Comparison of ENCODE assay signal across 8 mouse cellular contexts in genomic region chr7:143180761-143181160, GRCm38 (mm10).
DNase-seq lines count a peak whose midpoint lies in the region; ATAC-seq and TF ChIP-seq lines count a peak whose summit lies in the region.

No protein-coding gene starts in this region.

- H3K9me3 ChIP-seq in forebrain, embryonic 13.5 days (replicated peaks): no peaks in the 10 kb centered on the region
- H3K9me3 ChIP-seq in forebrain, embryonic 16.5 days (ENCODE audit: control insufficient read depth, low read length): no peaks in the 10 kb centered on the region
- H3K9me3 ChIP-seq in CH12.LX (replicated peaks; ENCODE audit: low read length): no peaks in the 10 kb centered on the region
- H3K9me3 ChIP-seq in embryonic facial prominence, embryonic 14.5 days (ENCODE audit: control insufficient read depth, low read length): no peaks in the 10 kb centered on the region

- no peaks in the 10 kb centered on the region for H3K36me3 ChIP-seq in forebrain, embryonic 13.5 days (ENCODE audit: poor library complexity, severe bottlenecking)
- no peaks in the 10 kb centered on the region for H3K36me3 ChIP-seq in forebrain, embryonic 16.5 days (ENCODE audit: control insufficient read depth, insufficient read depth)
- H3K36me3 ChIP-seq in CH12.LX (replicated peaks in 1 of 2; ENCODE audit: control insufficient read depth in 1 of 2, insufficient read depth in 1 of 2, low read length in 1 of 2): no peaks in the 10 kb centered on the region
- H3K36me3 ChIP-seq in embryonic facial prominence, embryonic 14.5 days (ENCODE audit: control insufficient read depth, insufficient read depth, low read length): no peaks in the 10 kb centered on the region

- no peak for TF ChIP-seq POLR2A in CH12.LX (IDR thresholded peaks at IDR 0.05; ENCODE audit: low read depth, low read length)

- ATAC-seq in forebrain, embryonic 13.5 days: peak; percentile 48; the same call in 1 of the 2 replicates
- ATAC-seq in forebrain, embryonic 16.5 days: no peak
- ATAC-seq in embryonic facial prominence, embryonic 14.5 days (ENCODE audit: low read depth): peak; percentile 81

- peaks cover 11% of the 10 kb centered on the region for H3K4me1 ChIP-seq in forebrain, embryonic 13.5 days
- peaks cover 5% of the 10 kb centered on the region for H3K4me1 ChIP-seq in forebrain, embryonic 16.5 days (replicated peaks; ENCODE audit: control insufficient read depth, insufficient read depth, low read length)
- peaks cover 0 to 11% of the 10 kb centered on the region in 2 experiments for H3K4me1 ChIP-seq in CH12.LX (ENCODE audit: control insufficient read depth in 1 of 2, insufficient read depth in 2 of 2)
- peaks cover 10% of the 10 kb centered on the region for H3K4me1 ChIP-seq in embryonic facial prominence, embryonic 14.5 days (ENCODE audit: control insufficient read depth, insufficient read depth, low read length)

- no peaks in the 10 kb centered on the region for H3K79me2 ChIP-seq in CH12.LX (replicated peaks; ENCODE audit: control insufficient read depth, extremely low read depth, insufficient read depth, poor library complexity, severe bottlenecking)

- no peak overlapping the region for H3K9ac ChIP-seq in forebrain, embryonic 13.5 days
- no peak overlapping the region for H3K9ac ChIP-seq in forebrain, embryonic 16.5 days (replicated peaks; ENCODE audit: low read depth, low read length)
- no peak overlapping the region for H3K9ac ChIP-seq in CH12.LX (ENCODE audit: insufficient read depth, low read depth)
- no peak overlapping the region for H3K9ac ChIP-seq in embryonic facial prominence, embryonic 14.5 days (ENCODE audit: low read depth, low read length)

- peaks cover 4% of the 10 kb centered on the region; the same call in 1 of the 2 replicates for H3K27me3 ChIP-seq in forebrain, embryonic 13.5 days
- H3K27me3 ChIP-seq in forebrain, embryonic 16.5 days (replicated peaks; ENCODE audit: control insufficient read depth, insufficient read depth, low read length): no peaks in the 10 kb centered on the region
- H3K27me3 ChIP-seq in CH12.LX (replicated peaks): peaks cover 76% of the 10 kb centered on the region
- no peaks in the 10 kb centered on the region for H3K27me3 ChIP-seq in embryonic facial prominence, embryonic 14.5 days (replicated peaks; ENCODE audit: control insufficient read depth, insufficient read depth, low read length)

- 49% methylated on average over 3 of the region's 3 CpGs for WGBS in forebrain, embryonic 13.5 days
- WGBS in forebrain, embryonic 16.5 days: 44% methylated on average over 3 of the region's 3 CpGs
- 19% methylated on average over 3 of the region's 3 CpGs for WGBS in embryonic facial prominence, embryonic 14.5 days
- 14% methylated on average over 3 of the region's 3 CpGs for WGBS in large intestine, adult 2 months

- TF ChIP-seq RAD21 in CH12.LX (IDR thresholded peaks at IDR 0.05; ENCODE audit: low read depth, low read length): no peak

- intact Hi-C loops in heart, postnatal 36 days (cut with DNase I): no loop called here

- no peak for TF ChIP-seq CTCF in CH12.LX (conservative IDR thresholded peaks at IDR 0.05 in 1 of 2, IDR thresholded peaks at IDR 0.05 in 1 of 2; ENCODE audit: low read depth in 2 of 2, low read length in 2 of 2)

- no peak overlapping the region for H3K4me3 ChIP-seq in forebrain, embryonic 13.5 days
- H3K4me3 ChIP-seq in forebrain, embryonic 16.5 days (replicated peaks; ENCODE audit: low read length): no peak overlapping the region
- no peak overlapping the region for H3K4me3 ChIP-seq in CH12.LX (replicated peaks in 1 of 3; ENCODE audit: low read depth in 2 of 3, low read length in 2 of 3, poor library complexity in 1 of 3)
- no peak overlapping the region for H3K4me3 ChIP-seq in embryonic facial prominence, embryonic 14.5 days (ENCODE audit: low read depth, low read length)

- H3K27ac ChIP-seq in forebrain, embryonic 13.5 days: no peak overlapping the region
- no peak overlapping the region for H3K27ac ChIP-seq in forebrain, embryonic 16.5 days (ENCODE audit: low read length)
- H3K27ac ChIP-seq in CH12.LX (ENCODE audit: insufficient read depth, low read depth): no peak overlapping the region
- no peak overlapping the region for H3K27ac ChIP-seq in embryonic facial prominence, embryonic 14.5 days (replicated peaks; ENCODE audit: low read depth, low read length)

- no peak for TF ChIP-seq EP300 in CH12.LX (IDR thresholded peaks at IDR 0.05; ENCODE audit: low read length)

- in situ Hi-C loops in CH12.LX (cut with MboI; ENCODE audit: low pct_ligation_motif_present, low pct_unique_long_range_greater_than_20kb, low sequenced_read_pairs): no loop called here

- no peak overlapping the region for H3K4me2 ChIP-seq in forebrain, embryonic 13.5 days
- no peak overlapping the region for H3K4me2 ChIP-seq in forebrain, embryonic 16.5 days (ENCODE audit: low read length)
- H3K4me2 ChIP-seq in CH12.LX (ENCODE audit: insufficient read depth, low read depth, poor library complexity, severe bottlenecking): no peak overlapping the region
- no peak overlapping the region for H3K4me2 ChIP-seq in embryonic facial prominence, embryonic 14.5 days (ENCODE audit: low read depth, low read length)

- DNase-seq in CH12.LX (ENCODE audit: extremely low read depth): peak; percentile 35
- DNase-seq in embryonic facial prominence, embryonic 14.5 days (ENCODE audit: low spot score): peak; percentile 83
- DNase-seq in heart, postnatal 36 days: peak; percentile 70 to 80
- DNase-seq in large intestine, adult 2 months (ENCODE audit: low read depth, low spot score): peak; percentile 32
- DNase-seq in ovary, postnatal 36 days (ENCODE audit: low spot score): peak; percentile 74
- no peak for DNase-seq in frontal cortex, postnatal 10 days (ENCODE audit: low spot score in 2 of 2)

- dilution Hi-C loops in CH12.LX (cut with MboI; ENCODE audit: extremely low pct_ligation_motif_present, extremely low pct_unique_long_range_greater_than_20kb, low sequenced_read_pairs): no loop called here

TF ChIP-seq in CH12.LX, 34 proteins besides CTCF, POLR2A, EP300 and RAD21:
- no peak for TF ChIP-seq MAZ (IDR thresholded peaks at IDR 0.05; ENCODE audit: low read depth, low read length)
- peak; percentile 52 for TF ChIP-seq BHLHE40 (IDR thresholded peaks at IDR 0.05; ENCODE audit: low read depth, low read length)

Comparison
In these comparisons a context has a peak if more than half of its experiments do, and no peak if none do; other contexts are left out.
1. DNase-seq: peak in CH12.LX (single experiment), embryonic facial prominence, embryonic 14.5 days (single experiment), heart, postnatal 36 days (2 of 2), large intestine, adult 2 months (single experiment) and ovary, postnatal 36 days (single experiment); none in frontal cortex, postnatal 10 days (0 of 2).